In genomic region chr10:127570937-127571641, GRCm38 (mm10) we compare ENCODE assay signal across 18 mouse cellular contexts. TPM values are rescaled to one million over a fixed set of nuclear protein-coding genes. Genes with fewer than 3 reads are reported as not detected.
DNase-seq lines count a peak whose midpoint lies in the region; ATAC-seq and TF ChIP-seq lines count a peak whose summit lies in the region.
"Had no signal": no experiment of that assay in that cellular context is flagged by ENCODE, and none has a peak within 500 bp of the region (broad histone marks: within the 10 kb centered on the region; RNA-seq: fewer than 3 reads in every experiment).

No protein-coding gene starts in this region.

- no peak; the same call in 1 of the 2 replicates for ATAC-seq in liver, embryonic 12.5 days
- peak; percentile 38; the same call in 1 of the 2 replicates for ATAC-seq in liver, embryonic 14.5 days (ENCODE audit: insufficient read depth)
- ATAC-seq: forebrain, embryonic 14.5 days; hindbrain, postnatal 0 days had no signal

- peak overlapping the region; percentile 41; the same call in 1 of the 2 replicates for H3K27ac ChIP-seq in liver, embryonic 12.5 days
- no peak overlapping the region; the same call in 1 of the 2 replicates for H3K27ac ChIP-seq in liver, embryonic 14.5 days
- H3K27ac ChIP-seq: heart, adult 2 months; hindbrain, postnatal 0 days; limb, embryonic 12.5 days had no signal

- H3K4me2 ChIP-seq in liver, embryonic 12.5 days: no peak overlapping the region
- H3K4me2 ChIP-seq in liver, embryonic 14.5 days (ENCODE audit: low read depth): peak overlapping the region; percentile 20; the same call in 1 of the 2 replicates
- H3K4me2 ChIP-seq: embryonic facial prominence, embryonic 13.5 days; limb, embryonic 12.5 days; midbrain, embryonic 11.5 days had no signal

- 70% methylated on average over 17 of the region's 17 CpGs for WGBS in liver, embryonic 12.5 days (ENCODE audit: insufficient replicate concordance)
- 61% methylated on average over 17 of the region's 17 CpGs for WGBS in liver, embryonic 14.5 days (ENCODE audit: insufficient replicate concordance)

- DNase-seq in adrenal gland, adult 2 months: peak; percentile 60
- no peak for DNase-seq in adrenal gland, postnatal 25 days
- DNase-seq in liver: no peak
- DNase-seq in liver, embryonic 14.5 days (ENCODE audit: low read depth in 3 of 3, low spot score in 3 of 3): no peak
- DNase-seq in spleen, postnatal 10 days (ENCODE audit: low spot score in 2 of 2): peak; percentile 48 to 66
- DNase-seq in thymus, postnatal 36 days: no peak
- DNase-seq in frontal cortex, adult 2 months (ENCODE audit: extremely low spot score in 1 of 2, low spot score in 1 of 2): no peak
- DNase-seq: cerebellum, postnatal 14 days; heart, adult 2 months; layer of hippocampus, postnatal 36 days; right cerebral cortex, postnatal 14 days had no signal

- peaks cover 22% of the 10 kb centered on the region for H3K4me1 ChIP-seq in liver, embryonic 12.5 days
- peaks cover 7 to 15% of the 10 kb centered on the region in 2 experiments for H3K4me1 ChIP-seq in liver, embryonic 14.5 days (replicated peaks; ENCODE audit: control insufficient read depth in 2 of 2, insufficient read depth in 2 of 2, low read length in 1 of 2)
- H3K4me1 ChIP-seq: limb, embryonic 12.5 days had no signal

- no peak overlapping the region for H3K4me3 ChIP-seq in liver, embryonic 12.5 days
- H3K4me3 ChIP-seq in liver, embryonic 14.5 days (ENCODE audit: insufficient read depth in 1 of 2, low read depth in 2 of 2, low read length in 2 of 2): no peak overlapping the region
- H3K4me3 ChIP-seq: embryonic facial prominence, embryonic 13.5 days; heart, adult 2 months; limb, embryonic 12.5 days had no signal

- 0 out of 2 replicates have a peak overlapping the region, but pooled peaks have one; percentile 2 for H3K9ac ChIP-seq in liver, embryonic 12.5 days
- H3K9ac ChIP-seq in liver, embryonic 14.5 days (replicated peaks): no peak overlapping the region
- H3K9ac ChIP-seq: embryonic facial prominence, embryonic 13.5 days; limb, embryonic 12.5 days had no signal

- H3K36me3 ChIP-seq in liver, embryonic 12.5 days: peaks cover 73% of the 10 kb centered on the region
- H3K36me3 ChIP-seq in liver, embryonic 14.5 days (replicated peaks; ENCODE audit: control insufficient read depth, insufficient read depth, low read depth): no peaks in the 10 kb centered on the region

- no peak for TF ChIP-seq EP300 in liver, embryonic 14.5 days (IDR thresholded peaks at IDR 0.05; ENCODE audit: low read depth)

- no peaks in the 10 kb centered on the region for H3K9me3 ChIP-seq in liver, embryonic 12.5 days (replicated peaks)
- H3K9me3 ChIP-seq in liver, embryonic 14.5 days (ENCODE audit: control insufficient read depth, low read length): no peaks in the 10 kb centered on the region
- H3K9me3 ChIP-seq: embryonic facial prominence, embryonic 13.5 days; limb, embryonic 12.5 days had no signal

- TF ChIP-seq CTCF in liver, embryonic 14.5 days (IDR thresholded peaks at IDR 0.05; ENCODE audit: low read depth): no peak

- H3K27me3 ChIP-seq in liver, embryonic 12.5 days (replicated peaks): peaks cover 17% of the 10 kb centered on the region
- no peaks in the 10 kb centered on the region for H3K27me3 ChIP-seq in liver, embryonic 14.5 days (ENCODE audit: control insufficient read depth, insufficient read depth, low read length)
- H3K27me3 ChIP-seq: CH12.LX; embryonic facial prominence, embryonic 13.5 days; limb, embryonic 12.5 days had no signal

RNA-seq across cellular contexts. Expression of gene Nxph4, which starts 36.7 kb away (rescaled TPM):
- total RNA-seq in adrenal gland, adult 2 months (2021): 10 to 100 TPM in 1 of 2 experiments, 1 to 10 TPM in 1; 5.0 to 11.7 TPM
- 7.4 and 7.8 TPM in 2 replicates for polyA plus RNA-seq in adrenal gland, adult 2 months (2012; rRNA removed)
- 8.3 and 10.0 TPM in 2 replicates for total RNA-seq in adrenal gland, postnatal 25 days (2021)
- 0.10 and 0.23 TPM in 2 replicates for polyA plus RNA-seq in liver, embryonic 12.5 days (2016; fragmentation: Nextera tagmentation; extraction: Ambion mirVana)
- not detected in 2 replicates for polyA plus RNA-seq in liver, embryonic 14.5 days (2012; rRNA removed)
- polyA plus RNA-seq in liver, embryonic 14.5 days (2014; fragmentation: Nextera tagmentation; extraction: Ambion mirVana): 0.13 TPM in 1 of 2 replicates, not detected in the other
- polyA plus RNA-seq in frontal cortex, adult 2 months (2012; rRNA removed): 9.3 and 12.1 TPM in 2 replicates

RNA-seq across cellular contexts. Expression of gene Shmt2, which starts 48.8 kb away (rescaled TPM):
- 10 to 100 TPM; 43.3 to 48.8 TPM for total RNA-seq in adrenal gland, adult 2 months (2021)
- polyA plus RNA-seq in adrenal gland, adult 2 months (2012; rRNA removed): 84.2 and 106 TPM in 2 replicates
- 56.3 and 61.1 TPM in 2 replicates for total RNA-seq in adrenal gland, postnatal 25 days (2021)
- 181 and 185 TPM in 2 replicates for polyA plus RNA-seq in liver, embryonic 12.5 days (2016; fragmentation: Nextera tagmentation; extraction: Ambion mirVana)
- 81.0 and 88.6 TPM in 2 replicates for polyA plus RNA-seq in liver, embryonic 14.5 days (2012; rRNA removed)
- polyA plus RNA-seq in liver, embryonic 14.5 days (2014; fragmentation: Nextera tagmentation; extraction: Ambion mirVana): 82.7 and 88.2 TPM in 2 replicates
- polyA plus RNA-seq in frontal cortex, adult 2 months (2012; rRNA removed): 45.3 and 46.6 TPM in 2 replicates

RNA-seq across cellular contexts. Expression of gene Lrp1, which starts 49.9 kb away (rescaled TPM):
- total RNA-seq in adrenal gland, adult 2 months (2021): 100 to 1,000 TPM; 138 to 196 TPM
- polyA plus RNA-seq in adrenal gland, adult 2 months (2012; rRNA removed): 197 and 201 TPM in 2 replicates
- total RNA-seq in adrenal gland, postnatal 25 days (2021): 196 and 254 TPM in 2 replicates
- 22.8 and 26.5 TPM in 2 replicates for polyA plus RNA-seq in liver, embryonic 12.5 days (2016; fragmentation: Nextera tagmentation; extraction: Ambion mirVana)
- 14.1 and 18.2 TPM in 2 replicates for polyA plus RNA-seq in liver, embryonic 14.5 days (2012; rRNA removed)
- polyA plus RNA-seq in liver, embryonic 14.5 days (2014; fragmentation: Nextera tagmentation; extraction: Ambion mirVana): 13.2 and 16.1 TPM in 2 replicates
- polyA plus RNA-seq in frontal cortex, adult 2 months (2012; rRNA removed): 279 and 283 TPM in 2 replicates

RNA-seq across cellular contexts. Expression of gene Ndufa4l2, which starts 56.3 kb away (rescaled TPM):
- total RNA-seq in adrenal gland, adult 2 months (2021): 10 to 100 TPM; 45.8 to 53.5 TPM
- 86.0 and 107 TPM in 2 replicates for polyA plus RNA-seq in adrenal gland, adult 2 months (2012; rRNA removed)
- 43.2 and 50.0 TPM in 2 replicates for total RNA-seq in adrenal gland, postnatal 25 days (2021)
- polyA plus RNA-seq in liver, embryonic 12.5 days (2016; fragmentation: Nextera tagmentation; extraction: Ambion mirVana): 12.9 and 14.8 TPM in 2 replicates
- 2.1 and 3.6 TPM in 2 replicates for polyA plus RNA-seq in liver, embryonic 14.5 days (2012; rRNA removed)
- 2.0 and 5.8 TPM in 2 replicates for polyA plus RNA-seq in liver, embryonic 14.5 days (2014; fragmentation: Nextera tagmentation; extraction: Ambion mirVana)
- 10.3 and 10.8 TPM in 2 replicates for polyA plus RNA-seq in frontal cortex, adult 2 months (2012; rRNA removed)

Comparison
In these comparisons a context has a peak if more than half of its experiments do, and no peak if none do; other contexts are left out.
1. DNase-seq: peak in adrenal gland, adult 2 months (single experiment) and spleen, postnatal 10 days (2 of 2); none in adrenal gland, postnatal 25 days (single experiment), liver (single experiment), liver, embryonic 14.5 days (0 of 3), thymus, postnatal 36 days (0 of 2) and frontal cortex, adult 2 months (0 of 2).